Mouse (Mus musculus): ENCODE results near the gene Eps15. TPM values are rescaled to one million over a fixed set of nuclear protein-coding genes. Genes with fewer than 3 reads are reported as not detected.

The Eps15 gene
- polyA plus RNA-seq, 1 experiment from 2014 or later: 38.3 TPM

DNA sequence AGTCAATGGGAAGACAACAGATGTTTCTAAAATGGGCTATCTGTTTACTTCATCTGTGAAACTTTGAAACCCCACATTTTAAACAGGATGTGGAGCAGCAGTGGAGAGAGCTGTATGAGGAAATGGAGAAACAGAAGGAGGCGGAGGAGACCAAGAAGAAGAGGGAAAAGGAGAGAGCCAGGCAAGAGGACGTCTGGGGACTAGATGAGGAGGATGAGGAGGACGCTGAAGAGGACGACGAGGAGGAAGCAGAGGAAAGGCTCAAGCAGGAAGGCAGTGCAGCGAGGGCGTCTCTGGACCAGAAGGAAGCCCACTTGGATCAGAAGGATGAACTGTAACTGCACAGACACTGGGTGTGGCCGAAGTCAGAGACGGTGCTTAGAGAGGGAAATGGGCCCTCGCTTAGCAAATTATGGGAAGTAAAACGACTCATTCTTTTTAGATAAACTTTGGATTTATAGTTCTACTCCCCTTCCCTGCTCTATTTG, 26.4 kb upstream of the Eps15 start:
- ATAC-seq: no peak
- H3K36me3 ChIP-seq (ENCODE audit: poor library complexity, severe bottlenecking): no peaks in the 10 kb centered on the region
- H3K9me3 ChIP-seq (replicated peaks): no peaks in the 10 kb centered on the region
- 85% methylated on average over 11 of the region's 11 CpGs for WGBS
- no peak overlapping the region for H3K9ac ChIP-seq
- no peak overlapping the region for H3K4me3 ChIP-seq
- no peaks in the 10 kb centered on the region for H3K4me1 ChIP-seq
- no peak overlapping the region for H3K27ac ChIP-seq
- H3K4me2 ChIP-seq: no peak overlapping the region
- H3K27me3 ChIP-seq: no peaks in the 10 kb centered on the region

DNA sequence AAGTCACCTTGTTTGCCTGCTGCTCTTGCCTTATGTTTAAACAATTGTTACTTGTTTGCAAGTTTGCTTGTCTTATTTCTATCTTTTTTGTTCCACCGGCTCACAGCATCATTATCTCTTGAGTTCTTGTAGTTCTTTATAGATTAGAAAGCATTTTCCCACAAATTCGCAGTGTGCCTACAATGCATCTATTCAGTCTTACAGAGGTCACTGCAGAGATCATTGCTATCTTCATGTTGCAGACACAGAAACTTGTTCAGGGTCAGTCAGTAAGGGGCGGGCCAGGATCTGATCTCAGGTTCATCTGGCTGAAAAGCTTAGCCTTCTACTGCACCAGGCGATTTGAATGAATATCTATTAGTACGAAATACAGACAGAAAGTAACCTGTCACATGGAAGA, 25.6 kb upstream of the Eps15 start:
- no peak overlapping the region for H3K9ac ChIP-seq
- H3K27me3 ChIP-seq: no peaks in the 10 kb centered on the region
- WGBS: 81% methylated on average over 5 of the region's 5 CpGs
- no peak overlapping the region for H3K4me3 ChIP-seq
- H3K27ac ChIP-seq: no peak overlapping the region
- H3K36me3 ChIP-seq (ENCODE audit: poor library complexity, severe bottlenecking): no peaks in the 10 kb centered on the region
- H3K4me2 ChIP-seq: no peak overlapping the region
- no peak for ATAC-seq
- H3K4me1 ChIP-seq: no peaks in the 10 kb centered on the region
- no peaks in the 10 kb centered on the region for H3K9me3 ChIP-seq (replicated peaks)

- 90% methylated on average over 2 of the region's 2 CpGs for WGBS
- Histone ChIP-seq H3K36me3 (ENCODE audit: poor library complexity, severe bottlenecking) (no peaks in the 10 kb centered on the region), H3K27ac (no peak overlapping the region), H3K4me3 (no peak overlapping the region), H3K4me1 (no peaks in the 10 kb centered on the region), H3K27me3 (no peaks in the 10 kb centered on the region), H3K9me3 (replicated peaks) (no peaks in the 10 kb centered on the region), H3K9ac (no peak overlapping the region), H3K4me2 (no peak overlapping the region)
- no peak for ATAC-seq
Observed at GRCm38 (mm10) chr4:109255321-109255720, 24.7 kb upstream of the Eps15 start.

GRCm38 (mm10) chr4:109255727-109256417, 24.2 kb upstream of the Eps15 start:
- no peak overlapping the region for H3K27ac ChIP-seq
- ATAC-seq: no peak
- no peak overlapping the region for H3K9ac ChIP-seq
- no peaks in the 10 kb centered on the region for H3K9me3 ChIP-seq (replicated peaks)
- no peaks in the 10 kb centered on the region for H3K36me3 ChIP-seq (ENCODE audit: poor library complexity, severe bottlenecking)
- no peaks in the 10 kb centered on the region for H3K4me1 ChIP-seq
- H3K4me2 ChIP-seq: no peak overlapping the region
- no peak overlapping the region for H3K4me3 ChIP-seq
- 88% methylated on average over 11 of the region's 11 CpGs for WGBS
- H3K27me3 ChIP-seq: no peaks in the 10 kb centered on the region

DNA sequence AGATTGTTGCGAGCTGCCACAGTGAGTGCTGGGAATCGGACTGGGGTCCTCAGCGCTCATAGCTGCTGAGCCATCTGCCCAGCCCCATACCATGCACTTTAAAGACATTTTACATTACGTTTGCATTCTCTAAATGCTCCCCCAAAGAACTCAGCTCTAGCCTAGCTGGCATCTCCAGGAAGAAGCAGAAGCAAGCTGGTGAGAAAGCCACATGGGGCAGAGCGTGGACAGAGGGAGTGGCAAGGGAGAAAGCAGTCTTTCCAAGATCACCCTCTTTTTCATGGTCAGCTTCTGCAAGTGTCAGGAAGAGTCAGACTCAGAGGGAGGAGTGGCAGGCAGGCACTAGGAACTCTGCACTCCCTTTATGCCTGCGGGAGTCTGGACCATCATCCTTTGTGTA, 23.3 kb upstream of the Eps15 start:
- Histone ChIP-seq H3K4me2 (no peak overlapping the region), H3K9me3 (replicated peaks) (no peaks in the 10 kb centered on the region), H3K27me3 (no peaks in the 10 kb centered on the region), H3K9ac (no peak overlapping the region), H3K27ac (no peak overlapping the region), H3K36me3 (ENCODE audit: poor library complexity, severe bottlenecking) (no peaks in the 10 kb centered on the region), H3K4me3 (no peak overlapping the region), H3K4me1 (no peaks in the 10 kb centered on the region)
- 85% methylated on average over 6 of the region's 6 CpGs for WGBS
- ATAC-seq: no peak

DNA sequence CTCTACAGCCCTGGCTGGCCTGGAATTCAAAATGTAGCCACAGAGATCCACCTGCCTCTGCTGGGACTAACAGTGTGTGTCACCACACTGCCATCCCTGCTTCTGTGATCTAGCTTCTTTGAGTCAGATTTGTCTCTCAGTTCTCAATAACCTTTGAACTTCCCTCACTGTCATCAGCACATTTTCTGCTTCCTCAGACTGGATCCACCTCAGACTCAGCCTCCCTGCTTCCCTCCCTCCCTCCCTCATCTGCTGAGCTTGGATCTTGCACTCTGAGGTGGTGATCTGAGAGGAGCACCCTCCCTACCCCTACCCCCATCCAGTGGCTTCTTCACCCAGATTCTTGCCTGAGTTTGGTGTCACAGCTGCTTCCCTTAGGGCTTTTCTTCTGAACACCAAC, 22.4 kb upstream of the Eps15 start:
- Histone ChIP-seq H3K4me1 (no peaks in the 10 kb centered on the region), H3K9me3 (replicated peaks) (no peaks in the 10 kb centered on the region), H3K27ac (no peak overlapping the region), H3K4me2 (no peak overlapping the region), H3K36me3 (ENCODE audit: poor library complexity, severe bottlenecking) (no peaks in the 10 kb centered on the region), H3K4me3 (no peak overlapping the region), H3K27me3 (no peaks in the 10 kb centered on the region), H3K9ac (no peak overlapping the region)
- ATAC-seq: no peak

- H3K36me3 ChIP-seq (ENCODE audit: poor library complexity, severe bottlenecking): no peaks in the 10 kb centered on the region
- no peak overlapping the region for H3K4me3 ChIP-seq
- H3K9me3 ChIP-seq (replicated peaks): no peaks in the 10 kb centered on the region
- ATAC-seq: no peak
- no peak overlapping the region for H3K27ac ChIP-seq
- no peaks in the 10 kb centered on the region for H3K4me1 ChIP-seq
- no peak overlapping the region for H3K9ac ChIP-seq
- WGBS: 85% methylated on average over 6 of the region's 6 CpGs
- H3K4me2 ChIP-seq: no peak overlapping the region
- H3K27me3 ChIP-seq: no peaks in the 10 kb centered on the region
Observed at GRCm38 (mm10) chr4:109262068-109262467, 18.0 kb upstream of the Eps15 start.

GRCm38 (mm10) chr4:109266056-109266455, 14.0 kb upstream of the Eps15 start:
- H3K4me1 ChIP-seq: no peaks in the 10 kb centered on the region
- WGBS: 87% methylated on average over 3 of the region's 3 CpGs
- H3K9me3 ChIP-seq (replicated peaks): no peaks in the 10 kb centered on the region
- no peaks in the 10 kb centered on the region for H3K36me3 ChIP-seq (ENCODE audit: poor library complexity, severe bottlenecking)
- no peak for ATAC-seq
- no peak overlapping the region for H3K9ac ChIP-seq
- H3K27ac ChIP-seq: no peak overlapping the region
- no peak overlapping the region for H3K4me2 ChIP-seq
- no peaks in the 10 kb centered on the region for H3K27me3 ChIP-seq
- H3K4me3 ChIP-seq: no peak overlapping the region

GRCm38 (mm10) chr4:109266744-109267143, 13.3 kb upstream of the Eps15 start:
- no peaks in the 10 kb centered on the region for H3K36me3 ChIP-seq (ENCODE audit: poor library complexity, severe bottlenecking)
- H3K9me3 ChIP-seq (replicated peaks): no peaks in the 10 kb centered on the region
- WGBS: 84% methylated on average over 2 of the region's 2 CpGs
- H3K27ac ChIP-seq: no peak overlapping the region
- H3K27me3 ChIP-seq: no peaks in the 10 kb centered on the region
- H3K4me1 ChIP-seq: no peaks in the 10 kb centered on the region
- no peak for ATAC-seq
- no peak overlapping the region for H3K9ac ChIP-seq
- no peak overlapping the region for H3K4me2 ChIP-seq
- H3K4me3 ChIP-seq: no peak overlapping the region

GRCm38 (mm10) chr4:109267452-109267851, 12.6 kb upstream of the Eps15 start:
- 89% methylated on average over 3 of the region's 3 CpGs for WGBS

DNA sequence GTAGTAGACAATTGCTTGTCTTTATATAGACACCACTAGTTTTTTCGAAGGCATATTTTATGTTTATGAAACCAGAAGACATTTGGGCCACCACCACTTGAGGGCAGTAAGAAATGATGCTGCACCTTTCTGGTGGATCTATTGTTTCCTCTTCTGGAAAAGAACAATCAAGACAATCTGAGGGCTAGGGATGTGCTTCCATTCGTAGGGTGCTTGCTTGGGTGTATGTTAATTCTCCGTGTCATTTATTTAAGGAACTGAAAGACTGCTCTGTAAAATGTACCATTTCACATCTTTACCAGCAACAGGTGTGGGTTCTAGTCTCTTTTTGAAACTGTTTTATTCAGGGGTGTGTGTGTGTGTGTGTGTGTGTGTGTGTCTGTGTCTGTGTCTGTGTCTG, 11.2 kb upstream of the Eps15 start:
- no peak for ATAC-seq
- whole genome bisulfite sequencing: 84% methylated on average over 3 of the region's 3 CpGs
- H3K27ac ChIP-seq: no peak overlapping the region

More at GRCm38 (mm10) chr4:109267452-109267851, 12.6 kb upstream of the Eps15 start:
- H3K36me3 ChIP-seq (ENCODE audit: poor library complexity, severe bottlenecking): no peaks in the 10 kb centered on the region
- H3K27ac ChIP-seq: no peak overlapping the region
- no peak overlapping the region for H3K4me2 ChIP-seq
- ATAC-seq: no peak
- no peak overlapping the region for H3K9ac ChIP-seq
- no peaks in the 10 kb centered on the region for H3K9me3 ChIP-seq (replicated peaks)
- H3K4me3 ChIP-seq: no peak overlapping the region
- no peaks in the 10 kb centered on the region for H3K4me1 ChIP-seq
- no peaks in the 10 kb centered on the region for H3K27me3 ChIP-seq

GRCm38 (mm10) chr4:109271803-109272202, 8.3 kb upstream of the Eps15 start:
- WGBS: 95% methylated on average over 4 of the region's 4 CpGs
- H3K4me2 ChIP-seq: no peak overlapping the region
- ATAC-seq: no peak
- H3K27me3 ChIP-seq: no peaks in the 10 kb centered on the region
- no peak overlapping the region for H3K4me3 ChIP-seq
- no peaks in the 10 kb centered on the region for H3K9me3 ChIP-seq (replicated peaks)
- H3K9ac ChIP-seq: no peak overlapping the region
- no peak overlapping the region for H3K27ac ChIP-seq
- H3K36me3 ChIP-seq (ENCODE audit: poor library complexity, severe bottlenecking): no peaks in the 10 kb centered on the region
- H3K4me1 ChIP-seq: peaks cover 5% of the 10 kb centered on the region; the same call in 1 of the 2 replicates

More for the DNA sequence above, 11.2 kb upstream of the Eps15 start:
- Histone ChIP-seq H3K4me2 (no peak overlapping the region), H3K27me3 (no peaks in the 10 kb centered on the region), H3K4me3 (no peak overlapping the region), H3K4me1 (no peaks in the 10 kb centered on the region), H3K36me3 (ENCODE audit: poor library complexity, severe bottlenecking) (no peaks in the 10 kb centered on the region), H3K9ac (no peak overlapping the region), H3K9me3 (replicated peaks) (no peaks in the 10 kb centered on the region)

Data from forebrain, embryonic 13.5 days (tissue).